Mouse (Mus musculus): Measurements from ENCODE around the gene Gm28043.

Gene Gm28043

GRCm38 (mm10) chr17:29716732-29717445, 102.2 kb downstream of the Gm28043 start, which contains the start of gene Ccdc167:
Gene Ccdc167 (minus strand): TSS chr17:29717044.
- DNase-seq: peak; percentile 97

GRCm38 (mm10) chr17:29718660-29719059, 104.0 kb downstream of the Gm28043 start:
- DNase-seq: no peak

- DNase-seq: no peak
Measured at GRCm38 (mm10) chr17:29719628-29720575, 105.2 kb downstream of the Gm28043 start.

- no peak for DNase-seq
Measured at GRCm38 (mm10) chr17:29720755-29721365, 106.2 kb downstream of the Gm28043 start.

GRCm38 (mm10) chr17:29724610-29725009, 109.9 kb downstream of the Gm28043 start:
- DNase-seq: no peak

GRCm38 (mm10) chr17:29725027-29725620, 110.4 kb downstream of the Gm28043 start:
- DNase-seq: no peak

- no peak for DNase-seq
Measured at GRCm38 (mm10) chr17:29728082-29728481, 113.4 kb downstream of the Gm28043 start.

- no peak for DNase-seq
Measured at GRCm38 (mm10) chr17:29730510-29731265, 116.0 kb downstream of the Gm28043 start.

- no peak for DNase-seq
Measured at GRCm38 (mm10) chr17:29731266-29731952, 116.7 kb downstream of the Gm28043 start.

- DNase-seq: no peak
Measured at GRCm38 (mm10) chr17:29731953-29732325, 117.3 kb downstream of the Gm28043 start.

- DNase-seq: no peak
Measured at GRCm38 (mm10) chr17:29732522-29732921, 117.8 kb downstream of the Gm28043 start.

- DNase-seq: no peak
Measured at GRCm38 (mm10) chr17:29736448-29737014, 121.9 kb downstream of the Gm28043 start.

- DNase-seq: peak; percentile 85
Measured at GRCm38 (mm10) chr17:29737849-29738804, 123.5 kb downstream of the Gm28043 start.

GRCm38 (mm10) chr17:29747466-29747865, 132.8 kb downstream of the Gm28043 start:
- DNase-seq: no peak
